Mouse (Mus musculus): Measurements from ENCODE around the gene Crp. TPM values are rescaled to one million over a fixed set of nuclear protein-coding genes. Genes with fewer than 3 reads are reported as not detected.

The Crp gene
- 0.10 TPM in 1 of 2 replicates, not detected in the other for polyA plus RNA-seq (2016; fragmentation: Nextera tagmentation; extraction: Ambion mirVana)

- no peak for ATAC-seq (ENCODE audit: insufficient number of reproducible peaks, low FRiP score)
- WGBS = 78% methylated on average over 4 of the region's 4 CpGs
Measured at GRCm38 (mm10) chr1:172697844-172698243, at the start of gene Crp. Crp (plus strand) TSS chr1:172698055.

GRCm38 (mm10) chr1:172649396-172649795, 48.5 kb upstream of the Crp start:
- Histone ChIP-seq H3K27ac (ENCODE audit: poor library complexity, severe bottlenecking) (peak overlapping the region; percentile 25; the same call in 1 of the 2 replicates), H3K4me1 (replicated peaks) (peaks cover 31% of the 10 kb centered on the region), H3K4me2 (no peak overlapping the region), H3K9me3 (replicated peaks) (no peaks in the 10 kb centered on the region), H3K4me3 (no peak overlapping the region), H3K36me3 (no peaks in the 10 kb centered on the region), H3K27me3 (replicated peaks) (no peaks in the 10 kb centered on the region), H3K9ac (no peak overlapping the region)
- ATAC-seq (ENCODE audit: insufficient number of reproducible peaks, low FRiP score) = no peak
- 42% methylated on average over 9 of the region's 9 CpGs for WGBS

More at GRCm38 (mm10) chr1:172697844-172698243, at the start of gene Crp:
- H3K4me3 ChIP-seq = no peak within 1 kb of the TSS
- H3K9ac ChIP-seq = no peak within 1 kb of the TSS
- no peaks in the 10 kb centered on the region for H3K27me3 ChIP-seq (replicated peaks)
- no peaks in the 10 kb centered on the region for H3K4me1 ChIP-seq (replicated peaks)
- no peaks in the 10 kb centered on the region for H3K9me3 ChIP-seq (replicated peaks)
- no peak within 1 kb of the TSS for H3K4me2 ChIP-seq
- H3K27ac ChIP-seq (ENCODE audit: poor library complexity, severe bottlenecking) = no peak within 1 kb of the TSS
- H3K36me3 ChIP-seq = no peaks in the 10 kb centered on the region

GRCm38 (mm10) chr1:172650519-172651287, 47.2 kb upstream of the Crp start:
- no peaks in the 10 kb centered on the region for H3K9me3 ChIP-seq (replicated peaks)
- H3K4me3 ChIP-seq = no peak overlapping the region
- ATAC-seq (ENCODE audit: insufficient number of reproducible peaks, low FRiP score) = no peak; the same call in 1 of the 2 replicates
- H3K27ac ChIP-seq (ENCODE audit: poor library complexity, severe bottlenecking) = no peak overlapping the region
- no peaks in the 10 kb centered on the region for H3K36me3 ChIP-seq
- no peaks in the 10 kb centered on the region for H3K27me3 ChIP-seq (replicated peaks)
- H3K9ac ChIP-seq = no peak overlapping the region
- 43% methylated on average over 8 of the region's 8 CpGs for WGBS
- H3K4me1 ChIP-seq (replicated peaks) = peaks cover 31% of the 10 kb centered on the region
- H3K4me2 ChIP-seq = no peak overlapping the region

GRCm38 (mm10) chr1:172651288-172651987, 46.4 kb upstream of the Crp start:
- no peak overlapping the region for H3K9ac ChIP-seq
- H3K36me3 ChIP-seq = no peaks in the 10 kb centered on the region
- no peak overlapping the region for H3K4me3 ChIP-seq
- 80% methylated on average over 10 of the region's 10 CpGs for WGBS
- peaks cover 31% of the 10 kb centered on the region for H3K4me1 ChIP-seq (replicated peaks)
- no peaks in the 10 kb centered on the region for H3K9me3 ChIP-seq (replicated peaks)
- no peak overlapping the region for H3K4me2 ChIP-seq
- H3K27me3 ChIP-seq (replicated peaks) = no peaks in the 10 kb centered on the region
- H3K27ac ChIP-seq (ENCODE audit: poor library complexity, severe bottlenecking) = no peak overlapping the region
- no peak for ATAC-seq (ENCODE audit: insufficient number of reproducible peaks, low FRiP score)

GRCm38 (mm10) chr1:172652040-172652662, 45.7 kb upstream of the Crp start:
- Histone ChIP-seq H3K9me3 (replicated peaks) (no peaks in the 10 kb centered on the region), H3K4me2 (peak overlapping the region; percentile 20; the same call in 1 of the 2 replicates), H3K4me3 (no peak overlapping the region), H3K36me3 (no peaks in the 10 kb centered on the region), H3K9ac (no peak overlapping the region), H3K27ac (ENCODE audit: poor library complexity, severe bottlenecking) (no peak overlapping the region), H3K4me1 (replicated peaks) (peaks cover 31% of the 10 kb centered on the region), H3K27me3 (replicated peaks) (no peaks in the 10 kb centered on the region)
- no peak for ATAC-seq (ENCODE audit: insufficient number of reproducible peaks, low FRiP score)
- WGBS = 57% methylated on average over 18 of the region's 18 CpGs

- no peak for ATAC-seq (ENCODE audit: insufficient number of reproducible peaks, low FRiP score)
- peaks cover 27% of the 10 kb centered on the region for H3K4me1 ChIP-seq (replicated peaks)
- no peak overlapping the region for H3K4me2 ChIP-seq
- H3K4me3 ChIP-seq = no peak overlapping the region
- no peak overlapping the region for H3K27ac ChIP-seq (ENCODE audit: poor library complexity, severe bottlenecking)
- WGBS = 55% methylated on average over 6 of the region's 6 CpGs
- H3K9me3 ChIP-seq (replicated peaks) = no peaks in the 10 kb centered on the region
- H3K36me3 ChIP-seq = no peaks in the 10 kb centered on the region
- H3K9ac ChIP-seq = no peak overlapping the region
- no peaks in the 10 kb centered on the region for H3K27me3 ChIP-seq (replicated peaks)
Measured at GRCm38 (mm10) chr1:172653900-172654299, 44.0 kb upstream of the Crp start.

- 64% methylated on average over 3 of the region's 3 CpGs for WGBS
- Histone ChIP-seq H3K27me3 (replicated peaks) (no peaks in the 10 kb centered on the region), H3K4me2 (no peak overlapping the region), H3K9ac (no peak overlapping the region), H3K4me3 (no peak overlapping the region), H3K9me3 (replicated peaks) (no peaks in the 10 kb centered on the region), H3K4me1 (replicated peaks) (peaks cover 13% of the 10 kb centered on the region), H3K27ac (ENCODE audit: poor library complexity, severe bottlenecking) (no peak overlapping the region), H3K36me3 (no peaks in the 10 kb centered on the region)
- ATAC-seq (ENCODE audit: insufficient number of reproducible peaks, low FRiP score) = no peak
Measured at GRCm38 (mm10) chr1:172657266-172657665, 40.6 kb upstream of the Crp start.

GRCm38 (mm10) chr1:172659688-172660087, 38.2 kb upstream of the Crp start:
- H3K4me1 ChIP-seq (replicated peaks) = no peaks in the 10 kb centered on the region
- H3K9me3 ChIP-seq (replicated peaks) = no peaks in the 10 kb centered on the region
- H3K36me3 ChIP-seq = no peaks in the 10 kb centered on the region
- WGBS = 78% methylated on average over 8 of the region's 8 CpGs
- no peak overlapping the region for H3K27ac ChIP-seq (ENCODE audit: poor library complexity, severe bottlenecking)
- H3K9ac ChIP-seq = no peak overlapping the region
- H3K27me3 ChIP-seq (replicated peaks) = no peaks in the 10 kb centered on the region
- no peak overlapping the region for H3K4me3 ChIP-seq
- H3K4me2 ChIP-seq = no peak overlapping the region
- no peak for ATAC-seq (ENCODE audit: insufficient number of reproducible peaks, low FRiP score)

GRCm38 (mm10) chr1:172665457-172665856, 32.4 kb upstream of the Crp start:
- WGBS = 65% methylated on average over 2 of the region's 2 CpGs
- H3K9me3 ChIP-seq (replicated peaks) = no peaks in the 10 kb centered on the region
- ATAC-seq (ENCODE audit: insufficient number of reproducible peaks, low FRiP score) = no peak
- no peaks in the 10 kb centered on the region for H3K4me1 ChIP-seq (replicated peaks)
- H3K9ac ChIP-seq = no peak overlapping the region
- no peak overlapping the region for H3K4me2 ChIP-seq
- no peak overlapping the region for H3K4me3 ChIP-seq
- no peaks in the 10 kb centered on the region for H3K36me3 ChIP-seq
- H3K27me3 ChIP-seq (replicated peaks) = no peaks in the 10 kb centered on the region
- no peak overlapping the region for H3K27ac ChIP-seq (ENCODE audit: poor library complexity, severe bottlenecking)

- no peak for ATAC-seq (ENCODE audit: insufficient number of reproducible peaks, low FRiP score)
- H3K9ac ChIP-seq = no peak overlapping the region
- 76% methylated on average over 6 of the region's 6 CpGs for WGBS
Measured at GRCm38 (mm10) chr1:172667597-172667996, 30.3 kb upstream of the Crp start.

GRCm38 (mm10) chr1:172670716-172671115, 27.1 kb upstream of the Crp start:
- ATAC-seq (ENCODE audit: insufficient number of reproducible peaks, low FRiP score) = no peak

More at GRCm38 (mm10) chr1:172667597-172667996, 30.3 kb upstream of the Crp start:
- Histone ChIP-seq H3K9me3 (replicated peaks) (no peaks in the 10 kb centered on the region), H3K36me3 (no peaks in the 10 kb centered on the region), H3K27me3 (replicated peaks) (no peaks in the 10 kb centered on the region), H3K4me1 (replicated peaks) (no peaks in the 10 kb centered on the region), H3K4me2 (no peak overlapping the region), H3K4me3 (no peak overlapping the region), H3K27ac (ENCODE audit: poor library complexity, severe bottlenecking) (no peak overlapping the region)

More at GRCm38 (mm10) chr1:172670716-172671115, 27.1 kb upstream of the Crp start:
- Histone ChIP-seq H3K9ac (no peak overlapping the region), H3K9me3 (replicated peaks) (no peaks in the 10 kb centered on the region), H3K27me3 (replicated peaks) (no peaks in the 10 kb centered on the region), H3K27ac (ENCODE audit: poor library complexity, severe bottlenecking) (no peak overlapping the region), H3K4me3 (no peak overlapping the region), H3K4me1 (replicated peaks) (no peaks in the 10 kb centered on the region), H3K4me2 (no peak overlapping the region), H3K36me3 (no peaks in the 10 kb centered on the region)
- 84% methylated on average over 1 of the region's 1 CpGs for WGBS

All from heart, embryonic 12.5 days (tissue).